Mouse (Mus musculus): ENCODE results near the gene Ppp1r12c. TPM values are rescaled to one million over a fixed set of nuclear protein-coding genes. Genes with fewer than 3 reads are reported as not detected.

Ppp1r12c gene
- polyA plus RNA-seq, 1 experiment from 2014 or later: 50.0 TPM

- peaks cover 10% of the 10 kb centered on the region for H3K4me1 ChIP-seq (replicated peaks; ENCODE audit: control insufficient read depth, insufficient read depth, low read length)
- WGBS: under 1% methylated on average over 39 of the region's 39 CpGs
- no peak overlapping the region for H3K27ac ChIP-seq (ENCODE audit: low read length)
- peak overlapping the region; percentile 49 for H3K9ac ChIP-seq (replicated peaks; ENCODE audit: low read depth, low read length)
- H3K27me3 ChIP-seq (replicated peaks; ENCODE audit: control insufficient read depth, insufficient read depth, low read length): peaks cover 2% of the 10 kb centered on the region
- peak overlapping the region; percentile 79 for H3K4me2 ChIP-seq (ENCODE audit: low read length)
- H3K4me3 ChIP-seq (replicated peaks; ENCODE audit: low read length): peak overlapping the region; percentile 49
- peak; percentile 96 for ATAC-seq
- peaks cover 9% of the 10 kb centered on the region for H3K36me3 ChIP-seq (ENCODE audit: control insufficient read depth, insufficient read depth)
- H3K9me3 ChIP-seq (ENCODE audit: control insufficient read depth, low read length): no peaks in the 10 kb centered on the region
These were observed 23.3 kb downstream of the Ppp1r12c start for GRCm38 (mm10) chr7:4478021-4478795.

- Histone ChIP-seq H3K9me3 (ENCODE audit: control insufficient read depth, low read length) (no peaks in the 10 kb centered on the region), H3K27ac (ENCODE audit: low read length) (no peak overlapping the region), H3K9ac (replicated peaks; ENCODE audit: low read depth, low read length) (no peak overlapping the region), H3K4me3 (replicated peaks; ENCODE audit: low read length) (no peak overlapping the region), H3K4me2 (ENCODE audit: low read length) (no peak overlapping the region), H3K27me3 (replicated peaks; ENCODE audit: control insufficient read depth, insufficient read depth, low read length) (peaks cover 21% of the 10 kb centered on the region), H3K4me1 (replicated peaks; ENCODE audit: control insufficient read depth, insufficient read depth, low read length) (peaks cover 19% of the 10 kb centered on the region), H3K36me3 (ENCODE audit: control insufficient read depth, insufficient read depth) (no peaks in the 10 kb centered on the region)
- ATAC-seq: no peak
- 7% methylated on average over 19 of the region's 19 CpGs for WGBS
These were observed 27.5 kb downstream of the Ppp1r12c start for GRCm38 (mm10) chr7:4473940-4474339.

GRCm38 (mm10) chr7:4471179-4471555 is 30.3 kb downstream of the Ppp1r12c start:
- Histone ChIP-seq H3K36me3 (ENCODE audit: control insufficient read depth, insufficient read depth) (no peaks in the 10 kb centered on the region), H3K27ac (ENCODE audit: low read length) (no peak overlapping the region), H3K4me1 (replicated peaks; ENCODE audit: control insufficient read depth, insufficient read depth, low read length) (peaks cover 11% of the 10 kb centered on the region), H3K9ac (replicated peaks; ENCODE audit: low read depth, low read length) (peak overlapping the region; percentile 56), H3K27me3 (replicated peaks; ENCODE audit: control insufficient read depth, insufficient read depth, low read length) (peaks cover 21% of the 10 kb centered on the region), H3K4me3 (replicated peaks; ENCODE audit: low read length) (peak overlapping the region; percentile 50), H3K4me2 (ENCODE audit: low read length) (peak overlapping the region; percentile 83), H3K9me3 (ENCODE audit: control insufficient read depth, low read length) (no peaks in the 10 kb centered on the region)
- WGBS: under 1% methylated on average over 24 of the region's 24 CpGs
- ATAC-seq: peak; percentile 87

- peaks cover 21% of the 10 kb centered on the region for H3K27me3 ChIP-seq (replicated peaks; ENCODE audit: control insufficient read depth, insufficient read depth, low read length)
- H3K9me3 ChIP-seq (ENCODE audit: control insufficient read depth, low read length): no peaks in the 10 kb centered on the region
- no peak overlapping the region for H3K27ac ChIP-seq (ENCODE audit: low read length)
- peak overlapping the region; percentile 56 for H3K9ac ChIP-seq (replicated peaks; ENCODE audit: low read depth, low read length)
- H3K4me3 ChIP-seq (replicated peaks; ENCODE audit: low read length): peak overlapping the region; percentile 50
- WGBS: 2% methylated on average over 35 of the region's 35 CpGs
- ATAC-seq: peak; percentile 57
- no peaks in the 10 kb centered on the region for H3K36me3 ChIP-seq (ENCODE audit: control insufficient read depth, insufficient read depth)
- H3K4me1 ChIP-seq (replicated peaks; ENCODE audit: control insufficient read depth, insufficient read depth, low read length): peaks cover 11% of the 10 kb centered on the region
- H3K4me2 ChIP-seq (ENCODE audit: low read length): peak overlapping the region; percentile 83
These were observed 31.0 kb downstream of the Ppp1r12c start for GRCm38 (mm10) chr7:4470275-4471178.

GRCm38 (mm10) chr7:4467801-4468200 is 33.7 kb downstream of the Ppp1r12c start:
- Histone ChIP-seq H3K4me2 (ENCODE audit: low read length) (no peak overlapping the region), H3K4me1 (replicated peaks; ENCODE audit: control insufficient read depth, insufficient read depth, low read length) (peaks cover 11% of the 10 kb centered on the region), H3K36me3 (ENCODE audit: control insufficient read depth, insufficient read depth) (no peaks in the 10 kb centered on the region), H3K27me3 (replicated peaks; ENCODE audit: control insufficient read depth, insufficient read depth, low read length) (peaks cover 15% of the 10 kb centered on the region), H3K27ac (ENCODE audit: low read length) (no peak overlapping the region), H3K9ac (replicated peaks; ENCODE audit: low read depth, low read length) (no peak overlapping the region), H3K9me3 (ENCODE audit: control insufficient read depth, low read length) (no peaks in the 10 kb centered on the region), H3K4me3 (replicated peaks; ENCODE audit: low read length) (no peak overlapping the region)
- 72% methylated on average over 3 of the region's 3 CpGs for WGBS
- no peak for ATAC-seq

- no peaks in the 10 kb centered on the region for H3K9me3 ChIP-seq (ENCODE audit: control insufficient read depth, low read length)
- no peak overlapping the region for H3K27ac ChIP-seq (ENCODE audit: low read length)
- WGBS: 17% methylated on average over 10 of the region's 12 CpGs
- H3K36me3 ChIP-seq (ENCODE audit: control insufficient read depth, insufficient read depth): no peaks in the 10 kb centered on the region
- no peaks in the 10 kb centered on the region for H3K4me1 ChIP-seq (replicated peaks; ENCODE audit: control insufficient read depth, insufficient read depth, low read length)
- H3K4me3 ChIP-seq (replicated peaks; ENCODE audit: low read length): no peak overlapping the region
- ATAC-seq: no peak
- H3K4me2 ChIP-seq (ENCODE audit: low read length): no peak overlapping the region
- no peak overlapping the region for H3K9ac ChIP-seq (replicated peaks; ENCODE audit: low read depth, low read length)
- no peaks in the 10 kb centered on the region for H3K27me3 ChIP-seq (replicated peaks; ENCODE audit: control insufficient read depth, insufficient read depth, low read length)
These were observed 37.2 kb downstream of the Ppp1r12c start for GRCm38 (mm10) chr7:4464194-4464824.

GRCm38 (mm10) chr7:4460576-4461434 is 40.7 kb downstream of the Ppp1r12c start, which contains the start of gene Eps8l1:
Gene Eps8l1, plus strand, starts transcription at chr7:4460674.
- Histone ChIP-seq H3K36me3 (ENCODE audit: control insufficient read depth, insufficient read depth) (no peaks in the 10 kb centered on the region), H3K4me1 (replicated peaks; ENCODE audit: control insufficient read depth, insufficient read depth, low read length) (no peaks in the 10 kb centered on the region), H3K9me3 (ENCODE audit: control insufficient read depth, low read length) (no peaks in the 10 kb centered on the region), H3K4me2 (ENCODE audit: low read length) (peak within 1 kb of the TSS; percentile 41), H3K27me3 (replicated peaks; ENCODE audit: control insufficient read depth, insufficient read depth, low read length) (no peaks in the 10 kb centered on the region), H3K9ac (replicated peaks; ENCODE audit: low read depth, low read length) (peak within 1 kb of the TSS; percentile 29; the same call in 1 of the 2 replicates), H3K27ac (ENCODE audit: low read length) (no peak within 1 kb of the TSS; the same call in 1 of the 2 replicates), H3K4me3 (replicated peaks; ENCODE audit: low read length) (peak within 1 kb of the TSS; percentile 32)
- ATAC-seq: peak; percentile 28; the same call in 1 of the 2 replicates
- 68% methylated on average over 13 of the region's 16 CpGs for WGBS

GRCm38 (mm10) chr7:4452644-4453043 is 48.8 kb downstream of the Ppp1r12c start:
- Histone ChIP-seq H3K4me2 (ENCODE audit: low read length) (no peak overlapping the region), H3K36me3 (ENCODE audit: control insufficient read depth, insufficient read depth) (no peaks in the 10 kb centered on the region), H3K27me3 (replicated peaks; ENCODE audit: control insufficient read depth, insufficient read depth, low read length) (no peaks in the 10 kb centered on the region), H3K9me3 (ENCODE audit: control insufficient read depth, low read length) (no peaks in the 10 kb centered on the region), H3K9ac (replicated peaks; ENCODE audit: low read depth, low read length) (no peak overlapping the region), H3K27ac (ENCODE audit: low read length) (no peak overlapping the region), H3K4me3 (replicated peaks; ENCODE audit: low read length) (no peak overlapping the region), H3K4me1 (replicated peaks; ENCODE audit: control insufficient read depth, insufficient read depth, low read length) (no peaks in the 10 kb centered on the region)
- ATAC-seq: no peak
- 32% methylated on average over 4 of the region's 4 CpGs for WGBS
